In the genomic region with DNA sequence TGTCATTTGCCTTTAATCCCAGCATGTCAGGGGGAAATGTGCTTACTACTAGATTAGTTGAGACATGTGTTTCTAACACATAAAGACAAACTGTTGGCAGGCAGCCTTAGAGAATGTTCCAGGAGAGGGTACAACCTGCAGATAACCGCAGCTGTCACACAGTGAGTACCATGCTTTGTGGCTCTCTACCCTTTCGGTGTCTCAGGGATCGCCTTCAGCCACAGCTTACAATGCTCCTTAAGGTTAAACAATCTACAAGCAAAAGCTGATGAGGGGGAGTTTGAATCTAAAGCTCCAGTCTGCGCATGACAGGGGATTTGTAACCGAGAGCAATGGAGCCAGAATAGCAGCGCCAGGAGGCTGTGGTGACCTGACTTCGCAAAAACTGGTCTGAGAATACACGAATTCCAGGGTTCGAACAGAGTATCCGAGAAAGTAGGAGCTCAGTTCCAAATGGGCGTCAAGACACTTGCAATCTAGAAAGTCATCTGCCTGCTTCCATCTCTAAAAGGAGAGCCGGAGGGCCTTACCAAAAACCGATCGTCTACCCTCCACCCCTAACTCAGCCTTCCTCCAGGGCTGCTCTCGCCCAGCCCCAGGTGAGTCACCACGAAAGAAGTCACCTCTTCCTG, we compare ENCODE assay signal across 19 mouse cellular contexts. TPM values are rescaled to one million over a fixed set of nuclear protein-coding genes. Genes with fewer than 3 reads are reported as not detected.
DNase-seq lines count a peak whose midpoint lies in the region; ATAC-seq lines count a peak whose summit lies in the region.
"Had no signal": no experiment of that assay in that cellular context is flagged by ENCODE, and none has a peak within 500 bp of the region (broad histone marks: within the 10 kb centered on the region; RNA-seq: fewer than 3 reads in every experiment).

No protein-coding gene starts in this region.

- no peak for ATAC-seq in forebrain, embryonic 12.5 days (ENCODE audit: low FRiP score)
- ATAC-seq in midbrain, embryonic 11.5 days (ENCODE audit: low FRiP score) = no peak
- ATAC-seq in midbrain, embryonic 16.5 days = no peak

- WGBS in forebrain, embryonic 10.5 days = 43% methylated on average over 16 of the region's 16 CpGs
- 40% methylated on average over 16 of the region's 16 CpGs for WGBS in forebrain, embryonic 12.5 days
- WGBS in midbrain, embryonic 11.5 days = 38% methylated on average over 16 of the region's 16 CpGs
- 39% methylated on average over 16 of the region's 16 CpGs for WGBS in midbrain, embryonic 16.5 days

- H3K4me2 ChIP-seq in forebrain, embryonic 12.5 days = no peak overlapping the region
- no peak overlapping the region for H3K4me2 ChIP-seq in midbrain, embryonic 11.5 days
- no peak overlapping the region for H3K4me2 ChIP-seq in midbrain, embryonic 16.5 days (ENCODE audit: low read length)
- H3K4me2 ChIP-seq: hindbrain, embryonic 15.5 days; lung, embryonic 15.5 days had no signal

- peaks cover 96% of the 10 kb centered on the region for H3K27me3 ChIP-seq in forebrain, embryonic 10.5 days (ENCODE audit: poor library complexity, severe bottlenecking)
- H3K27me3 ChIP-seq in forebrain, embryonic 12.5 days = peaks cover 79% of the 10 kb centered on the region
- H3K27me3 ChIP-seq in midbrain, embryonic 11.5 days (ENCODE audit: control insufficient read depth, insufficient read depth, low read length) = peaks cover 67% of the 10 kb centered on the region
- H3K27me3 ChIP-seq in midbrain, embryonic 16.5 days (ENCODE audit: control insufficient read depth, insufficient read depth, low read depth, low read length) = peaks cover 53% of the 10 kb centered on the region

- peaks cover 24% of the 10 kb centered on the region for H3K4me1 ChIP-seq in forebrain, embryonic 10.5 days
- H3K4me1 ChIP-seq in forebrain, embryonic 12.5 days = peaks cover under 1% of the 10 kb centered on the region; the same call in 1 of the 2 replicates
- no peaks in the 10 kb centered on the region for H3K4me1 ChIP-seq in midbrain, embryonic 11.5 days (ENCODE audit: control insufficient read depth, insufficient read depth, low read length)
- H3K4me1 ChIP-seq in midbrain, embryonic 16.5 days (ENCODE audit: control insufficient read depth, insufficient read depth, low read length) = no peaks in the 10 kb centered on the region
- H3K4me1 ChIP-seq: hindbrain, embryonic 15.5 days had no signal

- no peak overlapping the region for H3K4me3 ChIP-seq in forebrain, embryonic 10.5 days
- no peak overlapping the region for H3K4me3 ChIP-seq in forebrain, embryonic 12.5 days (replicated peaks)
- no peak overlapping the region for H3K4me3 ChIP-seq in midbrain, embryonic 11.5 days (ENCODE audit: low read depth, low read length)
- no peak overlapping the region for H3K4me3 ChIP-seq in midbrain, embryonic 16.5 days (ENCODE audit: low read depth, low read length)
- H3K4me3 ChIP-seq: hindbrain, embryonic 15.5 days; lung, embryonic 15.5 days had no signal

- H3K36me3 ChIP-seq in forebrain, embryonic 10.5 days (replicated peaks) = no peaks in the 10 kb centered on the region
- no peaks in the 10 kb centered on the region for H3K36me3 ChIP-seq in forebrain, embryonic 12.5 days (replicated peaks)
- H3K36me3 ChIP-seq in midbrain, embryonic 11.5 days (ENCODE audit: control insufficient read depth, insufficient read depth, low read length) = no peaks in the 10 kb centered on the region
- H3K36me3 ChIP-seq in midbrain, embryonic 16.5 days (ENCODE audit: control insufficient read depth, insufficient read depth, low read length) = no peaks in the 10 kb centered on the region
- H3K36me3 ChIP-seq: hindbrain, embryonic 15.5 days; lung, embryonic 15.5 days had no signal

- no peak overlapping the region for H3K9ac ChIP-seq in forebrain, embryonic 12.5 days
- H3K9ac ChIP-seq in midbrain, embryonic 11.5 days (ENCODE audit: low read length) = no peak overlapping the region
- H3K9ac ChIP-seq in midbrain, embryonic 16.5 days (ENCODE audit: low read depth, low read length) = no peak overlapping the region
- H3K9ac ChIP-seq: hindbrain, embryonic 15.5 days; lung, embryonic 15.5 days had no signal

- H3K9me3 ChIP-seq in forebrain, embryonic 10.5 days = no peaks in the 10 kb centered on the region
- H3K9me3 ChIP-seq in forebrain, embryonic 12.5 days = no peaks in the 10 kb centered on the region
- H3K9me3 ChIP-seq in midbrain, embryonic 11.5 days (ENCODE audit: control insufficient read depth, low read length) = no peaks in the 10 kb centered on the region
- no peaks in the 10 kb centered on the region for H3K9me3 ChIP-seq in midbrain, embryonic 16.5 days (replicated peaks; ENCODE audit: control insufficient read depth, low read length, poor library complexity, severe bottlenecking)
- H3K9me3 ChIP-seq: hindbrain, embryonic 15.5 days; lung, embryonic 15.5 days had no signal

- peak; percentile 15 for DNase-seq in forebrain, embryonic 10.5 days (ENCODE audit: extremely low spot score, low spot score)
- DNase-seq in midbrain, embryonic 11.5 days (ENCODE audit: low spot score, missing footprints) = peak; percentile 87
- DNase-seq in NIH3T3 (ENCODE audit: low read depth) (peak; percentile 2), adipocyte (ENCODE audit: low spot score) (no peak)
- peak; percentile 35 for DNase-seq in naive thymus-derived CD4-positive, alpha-beta T cell, adult 2 months (ENCODE audit: low read depth)
- DNase-seq: adrenal gland, adult 2 months; cerebellum, adult 11 months; cerebellum, postnatal 25 days; gastrocnemius, postnatal 14 days; kidney, adult 18-20 months; kidney, postnatal 25 days; midbrain, embryonic 14.5 days; right cerebral cortex, postnatal 14 days; thymus, postnatal 14 days had no signal

- no peak overlapping the region for H3K27ac ChIP-seq in forebrain, embryonic 10.5 days
- H3K27ac ChIP-seq in forebrain, embryonic 12.5 days = no peak overlapping the region
- no peak overlapping the region for H3K27ac ChIP-seq in midbrain, embryonic 11.5 days (ENCODE audit: low read depth, low read length)
- H3K27ac ChIP-seq in midbrain, embryonic 16.5 days (ENCODE audit: low read length) = no peak overlapping the region
- H3K27ac ChIP-seq: hindbrain, embryonic 15.5 days; lung, embryonic 15.5 days; macrophage had no signal

RNA-seq across cellular contexts. Expression of gene Fcgr1, which starts 45.2 kb away (rescaled TPM):
- polyA plus RNA-seq in forebrain, embryonic 10.5 days (2016; fragmentation: Nextera tagmentation; extraction: Ambion mirVana) = 0.84 and 1.3 TPM in 2 replicates
- polyA plus RNA-seq in forebrain, embryonic 12.5 days (2016; fragmentation: Nextera tagmentation; extraction: Ambion mirVana) = 0.54 and 0.56 TPM in 2 replicates
- polyA plus RNA-seq in midbrain, embryonic 11.5 days (2014; fragmentation: Nextera tagmentation; extraction: Ambion mirVana) = 1.7 and 2.1 TPM in 2 replicates
- polyA plus RNA-seq in midbrain, embryonic 16.5 days (2015; fragmentation: Nextera tagmentation; extraction: Ambion mirVana) = 0.89 and 1.5 TPM in 2 replicates
